14 mouse cellular contexts compared by ENCODE assay signal in the genomic region with DNA sequence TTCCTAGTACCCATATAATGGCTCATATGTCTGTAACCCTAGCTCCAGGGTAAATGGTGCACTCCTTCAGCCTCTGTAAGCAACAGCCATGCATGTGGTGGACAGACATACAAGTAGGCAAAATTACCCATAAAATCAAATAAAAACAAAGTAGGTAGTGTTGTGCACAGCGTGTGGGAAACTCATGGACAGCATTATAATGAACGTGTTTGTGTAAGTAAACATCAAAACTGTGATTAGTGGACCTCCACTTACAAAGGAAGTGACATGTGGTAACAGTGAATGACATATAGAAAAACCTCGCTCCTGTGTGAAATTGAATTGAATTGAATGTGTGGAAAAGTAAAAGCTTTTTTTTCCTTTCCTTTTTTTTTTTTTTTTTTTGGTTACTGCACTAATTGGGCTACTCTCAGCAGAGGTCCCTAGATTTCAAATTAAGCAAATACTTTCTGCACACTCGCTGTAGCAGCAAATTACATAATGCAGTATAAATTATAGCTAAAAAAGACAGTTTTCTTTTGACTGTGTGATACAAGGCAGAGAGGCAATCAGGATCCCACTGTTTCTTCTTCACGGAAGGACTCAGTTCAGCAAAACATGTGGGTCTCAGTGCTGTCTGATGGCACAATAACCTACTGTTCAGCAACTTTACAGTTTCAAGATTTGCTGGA.
"Had no signal": no experiment of that assay in that cellular context is flagged by ENCODE, and none has a peak within 500 bp of the region (broad histone marks: within the 10 kb centered on the region; RNA-seq: fewer than 3 reads in every experiment).

No protein-coding gene starts in this region.

- H3K4me2 ChIP-seq: kidney, embryonic 15.5 days; limb, embryonic 13.5 days; liver, embryonic 12.5 days; liver, embryonic 15.5 days; midbrain, embryonic 12.5 days had no signal

- H3K4me3 ChIP-seq: kidney, embryonic 15.5 days; limb, embryonic 10.5 days; limb, embryonic 13.5 days; liver, embryonic 12.5 days; liver, embryonic 15.5 days; midbrain, embryonic 12.5 days had no signal

- ATAC-seq: liver, embryonic 12.5 days; midbrain, embryonic 16.5 days had no signal

- H3K9me3 ChIP-seq: kidney, embryonic 15.5 days; limb, embryonic 10.5 days; limb, embryonic 13.5 days; liver, embryonic 12.5 days; liver, embryonic 15.5 days; midbrain, embryonic 12.5 days had no signal

- H3K27ac ChIP-seq: kidney, embryonic 15.5 days; limb, embryonic 10.5 days; limb, embryonic 13.5 days; liver, embryonic 12.5 days; liver, embryonic 15.5 days; macrophage; midbrain, embryonic 12.5 days had no signal

- H3K9ac ChIP-seq: kidney, embryonic 15.5 days; limb, embryonic 13.5 days; liver, embryonic 12.5 days; liver, embryonic 15.5 days; midbrain, embryonic 12.5 days had no signal

- H3K4me1 ChIP-seq: kidney, embryonic 15.5 days; limb, embryonic 10.5 days; limb, embryonic 13.5 days; liver, embryonic 12.5 days; liver, embryonic 15.5 days; midbrain, embryonic 12.5 days had no signal

- H3K36me3 ChIP-seq: kidney, embryonic 15.5 days; limb, embryonic 10.5 days; limb, embryonic 13.5 days; liver, embryonic 12.5 days; liver, embryonic 15.5 days; midbrain, embryonic 12.5 days had no signal

- H3K27me3 ChIP-seq: kidney, embryonic 15.5 days; limb, embryonic 13.5 days; liver, embryonic 12.5 days; liver, embryonic 15.5 days; midbrain, embryonic 12.5 days had no signal

- DNase-seq: kidney, adult 8-10 months; kidney, postnatal 10 days; kidney, postnatal 36 days; liver; lung, adult 2 months; thymus, postnatal 25 days had no signal
